Mouse (Mus musculus) small intestine, adult 2 months (tissue): ENCODE data around the gene Mipep. TPM values are rescaled to one million over a fixed set of nuclear protein-coding genes. Genes with fewer than 3 reads are reported as not detected.
A peak's percentile ranks its signal among the peaks of the same experiment; 100 is the strongest.

ENCODE experiments used
- H3K27ac ChIP-seq: fragments of 200-500 bp; 2 replicates; pipeline ENCODE4 v1.5.1; 2012; ENCODE audit warnings: low read depth, low read length, control low read depth, inconsistent platforms; ENCODE audit not compliant: insufficient read depth
- H3K27me3 ChIP-seq: fragments of 200-500 bp; 2 replicates; pipeline ENCODE4 v1.6.1; 2012; ENCODE audit warnings: mild to moderate bottlenecking, moderate library complexity, low read length, inconsistent platforms; ENCODE audit not compliant: control insufficient read depth, insufficient read depth
- H3K36me3 ChIP-seq: fragments of 200-500 bp; 2 replicates; pipeline ENCODE4 v1.6.1; 2012; ENCODE audit warnings: mild to moderate bottlenecking, low read length, control low read depth, inconsistent platforms; ENCODE audit not compliant: control insufficient read depth, insufficient read depth
- H3K4me1 ChIP-seq: fragments of 200-500 bp; 2 replicates; pipeline ENCODE4 v1.6.1; 2012; ENCODE audit warnings: low read length, inconsistent platforms, mixed read lengths; ENCODE audit not compliant: control insufficient read depth, insufficient read depth, insufficient read length
- H3K4me3 ChIP-seq: fragments of 200-500 bp; 2 replicates; pipeline ENCODE4 v1.5.1; 2012; ENCODE audit warnings: low read depth, mild to moderate bottlenecking, control low read depth, inconsistent platforms, low read length, moderate library complexity
- CTCF ChIP-seq: fragments of 200-500 bp; IDR thresholded peaks from 2 replicates; pipeline ENCODE4 v1.5.1; 2012; ENCODE audit warnings: low read depth, mild to moderate bottlenecking, control low read depth, inconsistent platforms, low read length, moderate library complexity, mixed read lengths; ENCODE audit not compliant: insufficient replicate concordance, insufficient read length; ENCODE audit errors: extremely low read depth
- POLR2A ChIP-seq: fragments of 200-500 bp; IDR thresholded peaks from 2 replicates; pipeline ENCODE4 v1.6.1; 2012; ENCODE audit warnings: low read depth, mild to moderate bottlenecking, control low read depth, inconsistent platforms, low read length, moderate library complexity
- WGBS: fragments of 180-500 bp; shearing (Covaris S2); methylation state at CpG from one replicate; pipeline ENCODE4 v1.1.7; 2018; 5-methylcytosine and 5-hydroxymethylcytosine counted together
- polyA plus RNA-seq: library from polyadenylated mRNA; depleted of rRNA; stranded (reverse); fragments of >200 nt; gene quantifications from 2 replicates; pipeline ENCODE4 v1.2.3, GENCODE M21; 2012

Gene Mipep
- polyA plus RNA-seq, 1 experiment, result 6.2 TPM

GRCm38 (mm10) chr14:60739155-60739554, 45.2 kb upstream of the Mipep start:
- Histone ChIP-seq H3K4me1 (peaks cover 24% of the 10 kb centered on the region), H3K36me3 (peaks cover 6% of the 10 kb centered on the region; the same call in 1 of the 2 replicates), H3K27me3 (no peaks in the 10 kb centered on the region), H3K27ac (no peak overlapping the region), H3K4me3 (no peak overlapping the region)
- 62% methylated on average over 8 of the region's 9 CpGs for WGBS
- TF ChIP-seq POLR2A (no peak), CTCF (no peak)

DNA sequence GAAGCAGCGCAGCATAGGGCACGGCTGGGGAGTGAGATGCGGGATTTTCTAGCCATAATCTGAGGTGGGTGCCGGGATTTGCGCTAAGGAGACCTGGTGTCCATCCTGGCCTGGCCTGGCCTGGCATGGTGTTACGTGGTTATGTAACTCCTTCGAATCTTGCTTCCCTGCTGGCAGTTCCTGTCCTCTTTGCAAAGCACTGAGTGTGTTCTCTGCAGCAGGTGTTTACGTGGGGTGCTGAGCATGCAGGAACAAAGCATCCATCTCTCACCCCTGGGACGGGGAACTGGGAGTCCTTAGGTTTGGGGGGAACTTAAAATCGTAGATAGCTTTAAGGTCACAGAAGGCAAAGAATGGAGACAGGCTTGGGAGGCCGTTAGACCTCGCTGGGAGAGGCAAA, 44.8 kb upstream of the Mipep start:
- Histone ChIP-seq H3K4me1 (peaks cover 24% of the 10 kb centered on the region), H3K36me3 (peaks cover 6% of the 10 kb centered on the region; the same call in 1 of the 2 replicates), H3K4me3 (no peak overlapping the region), H3K27me3 (no peaks in the 10 kb centered on the region), H3K27ac (peak overlapping the region; percentile 26; the same call in 1 of the 2 replicates)
- TF ChIP-seq POLR2A (no peak), CTCF (no peak)
- 85% methylated on average over 12 of the region's 12 CpGs for WGBS

DNA sequence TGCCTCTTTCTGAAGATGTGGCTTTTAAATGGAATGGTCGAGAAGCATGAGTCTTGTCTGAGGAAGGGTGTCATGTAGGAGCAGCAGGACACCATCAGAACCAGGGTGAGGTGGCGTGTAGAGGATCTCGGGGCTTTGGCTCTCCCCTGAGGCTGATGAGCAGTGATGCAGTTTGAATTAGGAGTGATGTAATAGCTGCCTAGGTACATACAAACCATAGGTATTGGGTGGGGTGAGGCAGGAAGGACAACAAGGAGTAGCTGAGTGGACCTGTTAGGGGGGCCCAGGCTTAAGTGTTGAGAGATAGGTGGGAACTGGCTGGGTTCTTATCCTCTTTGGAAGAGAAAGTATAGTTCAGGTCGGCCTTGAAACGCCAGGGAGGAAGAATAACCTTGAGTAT, 43.9 kb upstream of the Mipep start:
- TF ChIP-seq POLR2A (no peak), CTCF (no peak)
- no peaks in the 10 kb centered on the region for H3K27me3 ChIP-seq
- 77% methylated on average over 5 of the region's 5 CpGs for WGBS
- H3K4me3 ChIP-seq, result no peak overlapping the region
- no peak overlapping the region for H3K27ac ChIP-seq
- H3K4me1 ChIP-seq, result peaks cover 24% of the 10 kb centered on the region
- peaks cover 8% of the 10 kb centered on the region; the same call in 1 of the 2 replicates for H3K36me3 ChIP-seq

DNA sequence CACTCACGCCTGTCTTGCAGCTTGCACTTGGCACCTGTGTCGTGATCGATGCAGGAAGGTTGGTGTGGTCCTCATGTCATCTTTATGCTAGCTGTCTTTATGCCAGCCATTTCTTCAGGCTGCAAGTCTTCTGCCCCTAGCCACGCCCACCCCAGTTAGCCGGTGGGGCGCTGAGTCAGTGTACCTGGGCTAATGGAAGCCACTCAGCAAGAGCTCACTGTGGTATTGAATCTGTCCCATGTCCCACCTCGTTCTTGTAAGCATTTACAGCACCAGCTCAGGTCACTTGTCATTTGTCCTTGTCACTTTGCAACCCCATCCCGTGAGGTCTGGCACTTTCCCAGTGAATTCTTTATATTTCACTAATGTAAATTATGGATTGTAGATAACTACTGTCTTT, 43.3 kb upstream of the Mipep start:
- Histone ChIP-seq H3K4me3 (no peak overlapping the region), H3K27ac (no peak overlapping the region), H3K4me1 (peaks cover 23% of the 10 kb centered on the region), H3K27me3 (no peaks in the 10 kb centered on the region), H3K36me3 (peaks cover 14% of the 10 kb centered on the region)
- TF ChIP-seq CTCF (no peak), POLR2A (no peak)
- WGBS, result 64% methylated on average over 8 of the region's 8 CpGs

GRCm38 (mm10) chr14:60741490-60741981, 42.8 kb upstream of the Mipep start:
- Histone ChIP-seq H3K4me1 (peaks cover 18% of the 10 kb centered on the region), H3K27me3 (no peaks in the 10 kb centered on the region)

DNA sequence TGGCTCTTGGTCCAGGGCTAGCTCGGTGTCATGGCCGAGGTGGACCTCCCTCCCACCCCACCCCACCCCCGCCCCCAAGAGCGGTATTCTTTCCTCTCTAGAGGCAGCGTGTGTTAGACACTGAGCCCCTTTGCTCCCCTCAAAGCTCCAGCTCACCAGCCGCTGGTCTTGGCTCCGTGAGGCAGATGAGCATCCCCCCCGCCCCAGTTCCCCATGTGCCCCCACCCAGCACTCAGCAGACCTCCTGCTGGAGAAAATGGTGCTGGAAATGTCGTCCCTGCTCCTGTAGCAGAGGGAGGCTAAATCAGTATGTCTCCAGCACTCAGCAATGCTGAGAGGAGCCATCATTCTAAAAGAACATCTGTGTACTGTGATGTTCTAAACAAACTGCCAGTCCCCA, 40.7 kb upstream of the Mipep start:
- TF ChIP-seq POLR2A, result no peak
- no peak for TF ChIP-seq CTCF
- H3K4me3 ChIP-seq, result no peak overlapping the region
- WGBS, result 84% methylated on average over 9 of the region's 9 CpGs
- H3K27me3 ChIP-seq, result no peaks in the 10 kb centered on the region
- peaks cover 6% of the 10 kb centered on the region; the same call in 1 of the 2 replicates for H3K4me1 ChIP-seq
- peaks cover 36% of the 10 kb centered on the region for H3K36me3 ChIP-seq
- H3K27ac ChIP-seq, result no peak overlapping the region

More at GRCm38 (mm10) chr14:60741490-60741981, 42.8 kb upstream of the Mipep start:
- Histone ChIP-seq H3K36me3 (peaks cover 19% of the 10 kb centered on the region), H3K27ac (no peak overlapping the region), H3K4me3 (no peak overlapping the region)
- no peak for TF ChIP-seq CTCF
- no peak for TF ChIP-seq POLR2A
- 51% methylated on average over 6 of the region's 6 CpGs for WGBS

- Histone ChIP-seq H3K4me1 (peaks cover 3% of the 10 kb centered on the region; the same call in 1 of the 2 replicates), H3K27ac (no peak overlapping the region), H3K36me3 (peaks cover 49% of the 10 kb centered on the region), H3K4me3 (no peak overlapping the region), H3K27me3 (no peaks in the 10 kb centered on the region)
- 47% methylated on average over 6 of the region's 6 CpGs for WGBS
- TF ChIP-seq CTCF, result no peak
- no peak for TF ChIP-seq POLR2A
Observed at GRCm38 (mm10) chr14:60745201-60745600, 39.2 kb upstream of the Mipep start.
